Mouse (Mus musculus) stomach, embryonic 14.5 days (tissue): ENCODE results near the gene Lsm14b. TPM values are rescaled to one million over a fixed set of nuclear protein-coding genes. Genes with fewer than 3 reads are reported as not detected.
A peak's percentile ranks its signal among the peaks of the same experiment; 100 is the strongest.

Source experiments
- ATAC-seq: fragments of 200-750 bp; cut with Nextera tagmentation; 2 replicates; pipeline ENCODE4 v1.8.0; 2017; ENCODE audit warnings: low read depth, moderate TSS enrichment; ENCODE audit not compliant: insufficient number of reproducible peaks, insufficient read depth, low FRiP score
- H3K27ac ChIP-seq: fragments of 300-500 bp; sonication (generic); 2 replicates; pipeline ENCODE4 v1.5.1; 2014; ENCODE audit warnings: mild to moderate bottlenecking, low read length, moderate library complexity, mixed read lengths
- H3K27me3 ChIP-seq: fragments of 300-500 bp; sonication (generic); 2 replicates; pipeline ENCODE4 v1.6.1; 2014; ENCODE audit warnings: low read length, control low read depth, mixed read lengths; ENCODE audit not compliant: control insufficient read depth, insufficient read depth
- H3K36me3 ChIP-seq: fragments of 300-500 bp; sonication (generic); 2 replicates; pipeline ENCODE4 v1.6.1; 2014; ENCODE audit warnings: mild to moderate bottlenecking, control low read depth, low read length, moderate library complexity, mixed read lengths; ENCODE audit not compliant: control insufficient read depth, insufficient read depth
- H3K4me1 ChIP-seq: fragments of 300-500 bp; sonication (generic); 2 replicates; pipeline ENCODE4 v1.6.1; 2014; ENCODE audit warnings: low read length, control low read depth, mixed read lengths; ENCODE audit not compliant: control insufficient read depth, insufficient read depth
- H3K4me2 ChIP-seq: fragments of 300-500 bp; sonication (generic); replicated peaks from 2 replicates; pipeline ENCODE4 v1.6.1; 2014; ENCODE audit warnings: low read depth, low read length, control low read depth
- H3K4me3 ChIP-seq: fragments of 300-500 bp; sonication (generic); 2 replicates; pipeline ENCODE4 v1.5.1; 2014; ENCODE audit warnings: low read depth, low read length, control low read depth
- H3K9ac ChIP-seq: fragments of 300-500 bp; sonication (generic); replicated peaks from 2 replicates; pipeline ENCODE4 v1.6.1; 2014; ENCODE audit warnings: low read depth, mild to moderate bottlenecking, control low read depth, low read length, moderate library complexity, mixed read lengths
- H3K9me3 ChIP-seq: fragments of 300-500 bp; sonication (generic); 2 replicates; pipeline ENCODE4 v1.6.1; 2016; ENCODE audit warnings: low read depth, low read length, control low read depth; ENCODE audit not compliant: control insufficient read depth
- WGBS: fragments of 180-500 bp; shearing (Covaris S2); extraction: QIAGEN DNeasy Blood & Tissue Kit; methylation state at CpG from one replicate; pipeline ENCODE4 v1.1.7; 2014; 5-methylcytosine and 5-hydroxymethylcytosine counted together
- polyA plus RNA-seq: library from polyadenylated mRNA; unstranded; fragments of >200 nt; fragmentation: Nextera tagmentation; extraction: Ambion mirVana; gene quantifications from 2 replicates; pipeline ENCODE4 v1.2.1, GENCODE M21; 2014

Lsm14b gene
- polyA plus RNA-seq, 1 experiment from 2014 or later, result 6.9 TPM

GRCm38 (mm10) chr2:180040406-180040805 lies 15.6 kb downstream of the Lsm14b start:
- no peak overlapping the region for H3K9ac ChIP-seq

DNA sequence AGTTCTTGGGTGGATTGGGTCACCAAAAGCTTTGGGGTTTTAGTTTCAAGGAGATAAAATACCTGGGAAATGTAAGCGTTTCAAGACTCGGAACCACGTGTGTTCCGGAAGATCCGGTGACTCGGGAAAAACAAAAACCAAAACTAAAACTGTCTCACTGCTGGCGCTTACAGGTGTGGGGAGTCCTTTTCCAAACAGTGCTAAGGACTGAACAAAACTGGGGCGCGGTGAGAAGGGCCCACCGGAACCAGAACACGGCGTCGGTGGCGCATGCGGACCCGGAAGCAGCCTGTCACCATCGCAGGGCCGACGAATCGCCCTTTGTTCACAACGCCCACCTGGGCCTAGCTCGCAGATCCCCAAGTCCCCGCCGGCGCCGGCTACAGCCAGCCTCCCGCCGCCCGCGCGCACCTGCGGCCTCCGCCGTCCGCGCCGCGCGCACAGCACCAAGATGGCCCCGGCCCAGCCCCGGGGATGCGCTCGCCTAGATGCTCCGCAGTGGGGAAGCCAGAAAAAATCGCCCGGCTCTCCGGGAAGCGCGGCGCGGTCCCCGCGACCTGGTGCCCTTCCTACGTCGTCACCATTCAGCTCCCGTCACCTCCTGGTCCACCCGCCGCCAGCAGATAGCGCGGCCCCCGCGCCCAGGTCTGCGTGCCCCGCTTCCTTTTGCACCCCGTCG lies 16.9 kb downstream of the Lsm14b start:
- WGBS, result under 1% methylated on average over 52 of the region's 66 CpGs
- no peaks in the 10 kb centered on the region for H3K27me3 ChIP-seq

More at GRCm38 (mm10) chr2:180040406-180040805, 15.6 kb downstream of the Lsm14b start:
- ATAC-seq, result no peak
- Histone ChIP-seq H3K4me3 (no peak overlapping the region), H3K36me3 (peaks cover 31% of the 10 kb centered on the region), H3K27ac (no peak overlapping the region), H3K4me2 (peak overlapping the region; percentile 69; the same call in 1 of the 2 replicates), H3K9me3 (no peaks in the 10 kb centered on the region), H3K27me3 (no peaks in the 10 kb centered on the region), H3K4me1 (peaks cover 22% of the 10 kb centered on the region)
- WGBS, result 50% methylated on average over 6 of the region's 6 CpGs

DNA sequence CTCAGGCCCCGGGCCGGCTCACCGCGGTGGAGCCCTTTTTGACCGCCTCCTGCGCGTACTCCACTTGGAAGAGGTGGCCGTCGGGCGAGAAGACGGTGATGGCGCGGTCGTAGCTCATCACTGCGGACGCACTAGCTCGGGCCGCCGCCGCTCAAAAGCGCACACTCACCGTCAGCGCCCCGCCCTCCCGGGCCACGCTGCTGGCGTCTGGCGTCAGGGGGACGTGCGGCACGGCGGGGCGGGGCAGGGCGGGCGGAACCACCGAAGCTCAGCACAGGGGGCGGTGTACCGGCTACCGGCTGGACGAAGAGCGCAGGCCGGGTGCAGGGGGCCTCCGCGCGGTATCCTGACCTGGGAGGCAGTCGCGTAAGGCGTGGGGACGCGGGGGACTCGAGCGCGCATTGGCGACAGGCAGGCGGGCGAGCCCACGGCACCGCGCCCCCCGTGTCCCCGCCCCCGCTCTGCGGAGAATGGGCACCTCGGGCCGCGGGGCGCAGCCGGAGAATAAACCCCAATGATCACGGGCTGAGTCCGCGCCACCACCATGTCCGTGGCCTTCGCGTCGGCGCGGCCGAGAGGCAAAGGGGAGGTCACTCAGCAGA lies 17.6 kb downstream of the Lsm14b start, which contains the start of the genes Psma7 and Ss18l1:
Psma7 (minus strand) TSS at position 178 of the 602 bp plus-strand sequence.
Ss18l1 (plus strand) TSS at position 254 of the 602 bp plus-strand sequence.
- under 1% methylated on average over 75 of the region's 78 CpGs for WGBS

More for the DNA sequence above, 16.9 kb downstream of the Lsm14b start:
- peak overlapping the region; percentile 84 for H3K9ac ChIP-seq
- H3K9me3 ChIP-seq, result no peaks in the 10 kb centered on the region
- H3K4me1 ChIP-seq, result peaks cover 22% of the 10 kb centered on the region
- peak overlapping the region; percentile 69 for H3K4me2 ChIP-seq
- H3K27ac ChIP-seq, result peak overlapping the region; percentile 89
- peak overlapping the region; percentile 99 for H3K4me3 ChIP-seq
- peaks cover 18% of the 10 kb centered on the region for H3K36me3 ChIP-seq
- ATAC-seq, result peak; percentile 48

DNA sequence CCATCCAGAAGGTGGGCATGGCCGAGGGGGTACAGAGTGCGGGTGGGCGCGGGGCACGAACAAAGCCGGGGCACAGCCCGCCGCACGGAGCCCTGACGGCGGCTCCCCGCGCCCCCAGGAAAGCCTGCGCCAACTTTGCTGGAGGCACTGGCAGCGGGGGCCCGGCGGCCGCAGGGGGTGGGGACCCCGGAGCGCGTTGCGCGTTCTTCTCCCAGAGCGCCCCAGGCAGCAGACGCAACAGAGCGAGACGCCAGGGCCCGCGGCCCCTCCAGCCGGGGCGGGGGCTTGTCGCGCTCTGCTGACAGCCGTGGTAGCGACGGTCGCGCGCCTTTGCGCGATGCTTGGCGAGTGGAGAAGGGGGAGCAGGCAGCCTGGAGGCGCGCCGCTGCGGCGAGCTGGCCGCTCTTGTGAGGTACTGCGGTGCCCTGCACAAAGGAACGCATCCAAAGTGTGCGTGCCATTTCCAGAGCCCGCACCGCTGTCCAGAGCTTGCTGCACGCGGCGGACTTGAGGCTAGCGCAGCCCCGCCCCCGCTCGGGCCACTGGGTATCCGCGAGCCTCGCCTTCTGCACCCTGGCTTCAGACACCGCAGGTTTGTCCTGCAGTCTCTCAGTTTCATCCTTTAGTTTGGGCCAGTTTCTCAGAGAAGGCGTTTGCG lies 18.2 kb downstream of the Lsm14b start:
- no peaks in the 10 kb centered on the region for H3K27me3 ChIP-seq
- ATAC-seq, result peak; percentile 43
- no peaks in the 10 kb centered on the region for H3K9me3 ChIP-seq
- H3K4me1 ChIP-seq, result peaks cover 22% of the 10 kb centered on the region
- H3K9ac ChIP-seq, result peak overlapping the region; percentile 84
- H3K36me3 ChIP-seq, result peaks cover 11% of the 10 kb centered on the region
- peak overlapping the region; percentile 99 for H3K4me3 ChIP-seq
- peak overlapping the region; percentile 88 for H3K4me2 ChIP-seq
- H3K27ac ChIP-seq, result peak overlapping the region; percentile 89
- under 1% methylated on average over 66 of the region's 66 CpGs for WGBS

More for the DNA sequence above, 17.6 kb downstream of the Lsm14b start, which contains the start of the genes Psma7 and Ss18l1:
- Histone ChIP-seq H3K27ac (peak within 1 kb of the TSS; percentile 89), H3K36me3 (peaks cover 11% of the 10 kb centered on the region), H3K9me3 (no peaks in the 10 kb centered on the region), H3K27me3 (no peaks in the 10 kb centered on the region), H3K9ac (peak within 1 kb of the TSS; percentile 84), H3K4me1 (peaks cover 22% of the 10 kb centered on the region), H3K4me3 (peak within 1 kb of the TSS; percentile 99), H3K4me2 (peak within 1 kb of the TSS; percentile 88)
- peak; percentile 94 for ATAC-seq

DNA sequence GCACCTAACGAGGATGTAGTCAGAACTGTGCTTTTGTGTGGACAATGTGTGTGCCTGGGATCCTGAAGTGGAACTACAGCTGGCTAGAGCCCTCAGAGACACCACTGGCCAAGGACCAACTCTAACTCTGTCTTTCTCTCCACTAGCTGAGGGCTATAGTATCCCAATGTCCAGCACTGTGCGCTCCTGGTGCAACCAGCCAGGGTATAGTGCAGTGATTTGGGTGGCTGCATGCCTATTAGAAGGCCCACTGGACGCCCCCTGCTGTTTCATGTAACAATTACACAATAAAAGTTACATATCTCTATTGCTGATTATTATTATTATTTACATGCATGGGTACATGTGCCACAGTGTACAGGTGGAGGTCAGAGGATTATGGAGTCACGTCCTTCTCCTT lies 20.5 kb downstream of the Lsm14b start:
- Histone ChIP-seq H3K4me3 (no peak overlapping the region), H3K4me2 (no peak overlapping the region), H3K36me3 (no peaks in the 10 kb centered on the region; the same call in 1 of the 2 replicates), H3K9me3 (no peaks in the 10 kb centered on the region), H3K27me3 (no peaks in the 10 kb centered on the region), H3K4me1 (peaks cover 20% of the 10 kb centered on the region), H3K27ac (no peak overlapping the region), H3K9ac (no peak overlapping the region)
- 45% methylated on average over 4 of the region's 4 CpGs for WGBS
- no peak for ATAC-seq

- WGBS, result 69% methylated on average over 3 of the region's 3 CpGs
- Histone ChIP-seq H3K9me3 (no peaks in the 10 kb centered on the region), H3K27me3 (no peaks in the 10 kb centered on the region), H3K36me3 (no peaks in the 10 kb centered on the region; the same call in 1 of the 2 replicates), H3K4me1 (peaks cover 9% of the 10 kb centered on the region; the same call in 1 of the 2 replicates), H3K4me3 (no peak overlapping the region), H3K27ac (no peak overlapping the region), H3K4me2 (no peak overlapping the region), H3K9ac (no peak overlapping the region)
- ATAC-seq, result no peak
Measured at GRCm38 (mm10) chr2:180047580-180047979, 22.8 kb downstream of the Lsm14b start.

DNA sequence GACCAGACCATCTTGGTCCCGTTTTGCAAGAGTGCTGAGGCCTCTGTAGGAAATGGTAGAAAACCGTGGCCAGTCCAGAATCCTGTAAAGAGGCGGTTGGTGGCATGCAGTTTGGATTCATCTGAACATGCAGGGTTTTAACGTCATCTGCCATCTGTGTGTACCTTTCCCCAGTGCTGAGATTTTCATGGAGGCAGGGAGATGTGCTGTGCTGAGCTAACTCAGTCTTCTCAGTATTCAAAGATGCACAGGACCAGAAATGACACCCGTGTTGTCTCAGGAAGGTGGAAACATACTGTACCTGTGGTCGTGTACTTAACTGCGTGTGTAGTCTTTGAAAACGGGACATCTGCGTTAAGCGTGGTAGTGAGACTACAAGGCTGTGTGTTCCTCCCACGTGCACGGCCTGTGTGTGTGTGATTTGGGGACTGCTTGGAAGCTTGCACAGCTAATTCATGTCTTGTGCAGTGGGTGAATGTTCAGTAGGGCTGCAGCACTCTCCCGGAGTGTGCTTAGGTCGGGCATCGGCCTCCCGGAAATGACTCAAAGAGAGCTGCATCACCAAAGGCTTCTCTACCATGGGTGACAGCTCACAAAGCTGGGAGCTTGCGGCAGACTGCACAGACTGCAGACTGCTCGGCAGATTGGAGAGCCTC lies 23.3 kb downstream of the Lsm14b start:
- Histone ChIP-seq H3K9me3 (no peaks in the 10 kb centered on the region), H3K4me3 (no peak overlapping the region), H3K27me3 (no peaks in the 10 kb centered on the region), H3K27ac (no peak overlapping the region), H3K4me2 (no peak overlapping the region), H3K4me1 (peaks cover 9% of the 10 kb centered on the region; the same call in 1 of the 2 replicates), H3K9ac (no peak overlapping the region), H3K36me3 (peaks cover 2% of the 10 kb centered on the region; the same call in 1 of the 2 replicates)
- WGBS, result 93% methylated on average over 18 of the region's 18 CpGs
- no peak for ATAC-seq

- H3K27ac ChIP-seq, result no peak overlapping the region
- peak; percentile 68 for ATAC-seq
- WGBS, result 26% methylated on average over 5 of the region's 5 CpGs
Measured at GRCm38 (mm10) chr2:180050986-180051385, 26.2 kb downstream of the Lsm14b start.

More at GRCm38 (mm10) chr2:180050986-180051385, 26.2 kb downstream of the Lsm14b start:
- no peak overlapping the region for H3K4me3 ChIP-seq
- H3K4me2 ChIP-seq, result no peak overlapping the region
- no peak overlapping the region for H3K9ac ChIP-seq
- no peaks in the 10 kb centered on the region for H3K9me3 ChIP-seq
- no peaks in the 10 kb centered on the region for H3K4me1 ChIP-seq
- H3K36me3 ChIP-seq, result peaks cover 21% of the 10 kb centered on the region; the same call in 1 of the 2 replicates
- no peaks in the 10 kb centered on the region for H3K27me3 ChIP-seq
